Mouse (Mus musculus) brown adipose tissue, adult 24 weeks (tissue): Measurements from ENCODE around the gene Copz2. TPM values are rescaled to one million over a fixed set of nuclear protein-coding genes. Genes with fewer than 3 reads are reported as not detected.
"Not testable (repeated sequence)": the region's sequence is repeated elsewhere in the genome, so short reads cannot be mapped to it uniquely, and the experiment has no call there.

Experiments used
- H3K27ac ChIP-seq: fragments of 200-500 bp; replicated peaks from 2 replicates; pipeline ENCODE4 v1.5.1; 2012; ENCODE audit warnings: low read depth, mild to moderate bottlenecking, low read length
- H3K4me1 ChIP-seq: fragments of 200-500 bp; 2 replicates; pipeline ENCODE4 v1.6.1; 2012; ENCODE audit warnings: low read length, mixed read lengths; ENCODE audit not compliant: control insufficient read depth, insufficient read depth, insufficient read length
- H3K4me3 ChIP-seq: fragments of 200-500 bp; 2 replicates; pipeline ENCODE4 v1.5.1; 2012; ENCODE audit warnings: low read depth, mild to moderate bottlenecking, low read length, moderate library complexity; ENCODE audit not compliant: insufficient read depth
- polyA plus RNA-seq: library from polyadenylated mRNA; stranded (reverse); fragments of >200 nt; gene quantifications from 2 replicates; pipeline ENCODE4 v1.2.4, GENCODE M21; 2012; ENCODE audit not compliant: missing spikeins, insufficient read depth, insufficient read length

The Copz2 gene
- polyA plus RNA-seq, result 55.7 and 98.7 TPM in 2 replicates

DNA sequence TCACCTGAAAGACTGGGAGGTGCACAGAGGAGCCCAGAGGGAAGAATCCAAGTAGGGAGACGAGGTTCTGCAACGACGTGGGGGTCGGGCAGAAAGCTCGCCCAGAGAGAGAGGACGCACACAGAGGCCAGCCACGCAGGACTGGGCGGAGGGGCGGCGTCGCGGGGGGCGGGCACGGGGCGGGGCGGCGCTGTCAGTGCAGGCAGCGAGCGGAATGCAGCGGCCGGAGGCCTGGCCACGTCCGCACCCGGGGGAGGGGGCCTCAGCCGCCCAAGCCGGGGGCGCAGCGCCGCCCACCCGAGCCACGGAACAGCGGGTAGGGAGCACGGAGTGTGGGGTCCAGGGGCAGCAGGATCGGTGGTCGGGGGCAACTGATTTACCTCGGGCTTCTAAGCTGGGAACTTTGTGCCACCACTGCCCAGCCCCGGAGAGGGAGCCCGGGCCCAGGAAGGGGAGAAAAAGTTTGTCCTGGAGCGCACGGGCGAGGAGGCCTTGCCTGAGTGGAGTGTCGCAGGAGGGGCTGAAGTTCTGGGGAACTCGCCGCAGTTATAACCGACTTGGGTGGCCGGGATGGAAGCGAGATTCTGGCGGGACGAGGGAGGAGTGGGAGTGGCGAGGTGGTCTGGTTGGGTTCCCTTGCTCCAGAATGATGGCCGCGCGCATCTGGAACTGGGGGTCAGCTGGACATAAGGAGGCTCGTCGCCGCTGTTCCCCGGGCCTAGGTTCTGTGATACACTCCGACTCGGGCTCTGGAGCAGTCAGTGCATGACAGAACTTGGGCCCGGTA, at the start of gene Copz2:
TSS of gene Copz2 (plus strand) at position 190 of the 787 bp plus-strand sequence.
- 0 out of 2 replicates have a peak within 1 kb of the TSS, but pooled peaks have one; percentile 6 for H3K27ac ChIP-seq
- H3K4me3 ChIP-seq, result peak within 1 kb of the TSS; percentile 84
- H3K4me1 ChIP-seq, result no peaks in the 10 kb centered on the region; the same call in 1 of the 2 replicates

DNA sequence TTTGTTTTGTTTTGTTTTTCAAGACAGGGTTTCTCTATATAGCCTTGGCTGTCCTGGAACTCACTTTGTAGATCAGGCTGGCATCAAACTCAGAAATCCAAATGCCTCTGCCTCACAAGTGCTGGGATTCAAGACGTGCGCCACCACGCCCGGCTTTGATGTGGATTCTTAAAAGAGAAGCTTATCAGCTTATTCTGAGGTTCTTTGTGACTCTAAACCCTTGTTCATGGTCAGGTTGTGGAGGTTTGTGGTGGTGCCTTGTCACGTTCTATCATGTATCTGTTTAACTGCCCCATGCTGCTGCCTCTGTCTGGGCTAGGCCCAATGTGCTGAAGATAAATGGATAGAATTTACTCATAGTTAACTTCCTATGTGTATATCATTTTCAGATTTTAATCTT, 44.1 kb upstream of the Copz2 start:
- Histone ChIP-seq H3K4me3 (no peak overlapping the region), H3K4me1 (no peaks in the 10 kb centered on the region), H3K27ac (no peak overlapping the region)

DNA sequence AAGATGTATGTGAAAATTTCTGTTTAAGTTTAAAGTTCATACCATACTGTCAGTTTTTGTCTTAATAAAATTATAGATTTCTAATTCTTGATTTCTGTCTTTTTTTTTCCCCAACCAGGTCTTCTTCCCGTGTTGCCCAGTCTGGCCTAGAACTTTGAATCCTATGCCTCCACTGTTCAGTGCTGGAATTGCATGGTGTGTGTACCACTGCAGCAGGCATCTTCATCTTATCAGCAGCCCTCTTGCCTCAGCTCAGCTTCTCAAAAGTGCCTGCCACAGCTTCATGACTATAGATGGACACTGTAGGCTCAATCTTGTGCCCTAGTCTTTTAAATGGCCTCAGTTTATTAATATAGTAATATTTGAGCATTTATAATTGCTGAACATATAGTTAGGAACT, 41.6 kb upstream of the Copz2 start:
- no peak overlapping the region for H3K27ac ChIP-seq
- H3K4me1 ChIP-seq, result no peaks in the 10 kb centered on the region; the same call in 1 of the 2 replicates

DNA sequence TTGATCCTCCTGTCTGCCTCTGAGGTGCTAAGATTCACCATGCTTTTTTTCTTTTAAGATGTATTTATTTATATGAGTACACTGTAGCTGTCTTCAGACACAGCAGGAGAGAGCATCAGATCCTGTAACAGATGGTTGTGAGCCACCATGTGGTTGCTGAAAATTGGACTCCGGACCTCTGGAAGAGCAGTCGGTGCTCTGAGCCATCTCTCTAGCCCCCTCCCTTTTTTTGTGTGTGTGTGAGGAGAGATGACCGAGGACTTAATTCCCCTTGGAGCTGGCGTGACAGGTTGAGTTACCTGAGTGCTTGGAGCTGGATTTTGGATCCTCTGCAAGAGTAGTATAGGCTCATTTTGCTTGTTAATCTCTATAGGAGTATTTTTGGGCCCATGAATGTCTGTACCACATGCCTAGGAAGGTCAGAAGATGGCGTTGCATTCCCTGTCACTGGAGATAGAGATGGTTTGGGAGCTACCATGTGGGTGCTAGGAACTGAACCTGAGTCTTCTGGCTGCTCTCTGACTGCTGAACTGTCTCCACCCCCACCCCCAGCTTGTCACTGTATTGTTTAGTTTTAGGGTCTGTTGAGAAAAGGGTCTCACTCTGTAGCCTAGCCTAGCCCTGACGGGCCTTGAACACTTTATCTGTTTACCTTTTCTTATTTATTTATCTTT, 40.0 kb upstream of the Copz2 start:
- Histone ChIP-seq H3K4me3 (no peak overlapping the region), H3K27ac (no peak overlapping the region)

More for the DNA sequence above, 41.6 kb upstream of the Copz2 start:
- no peak overlapping the region for H3K4me3 ChIP-seq

DNA sequence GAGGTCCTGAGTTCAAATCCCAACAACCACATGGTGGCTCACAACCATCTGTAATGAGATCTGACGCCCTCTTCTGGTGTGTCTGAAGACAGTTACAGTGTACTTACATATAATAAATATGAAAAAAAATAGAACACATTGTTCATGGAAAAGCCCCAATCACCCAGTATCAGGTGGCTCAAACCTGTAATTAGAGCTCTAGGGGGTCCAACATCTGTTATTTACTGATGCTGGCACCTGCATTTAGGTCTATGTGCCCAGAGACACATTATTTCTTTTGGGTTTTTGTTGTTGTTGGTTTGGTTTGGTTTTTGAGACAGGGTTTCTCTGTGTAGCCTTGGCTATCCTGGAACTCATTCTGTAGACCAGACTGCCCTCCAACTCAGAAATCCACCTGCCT, 38.5 kb upstream of the Copz2 start:
- not testable (repeated sequence) for H3K4me1 ChIP-seq, H3K27ac ChIP-seq, H3K4me3 ChIP-seq

More for the DNA sequence above, 40.0 kb upstream of the Copz2 start:
- peaks cover 2% of the 10 kb centered on the region for H3K4me1 ChIP-seq

DNA sequence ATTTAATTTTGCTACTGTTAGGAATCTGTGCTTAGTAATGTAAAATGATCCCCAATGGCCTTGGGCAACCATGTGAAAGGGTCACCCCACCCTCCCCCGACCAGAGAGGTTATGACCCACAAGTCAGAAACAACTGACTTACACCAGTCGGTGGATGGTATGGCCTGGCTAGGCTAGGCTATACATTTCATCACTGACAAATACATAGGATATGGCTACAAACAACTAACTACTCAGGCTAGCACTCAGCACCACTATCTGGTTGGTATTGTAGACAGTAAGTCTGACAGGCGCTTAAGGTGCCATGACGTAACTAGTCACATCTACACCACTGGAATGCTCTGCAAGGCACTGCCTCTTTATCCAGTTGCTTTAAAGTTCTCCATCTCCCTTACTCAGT, 36.2 kb upstream of the Copz2 start:
- H3K4me3 ChIP-seq, result no peak overlapping the region
- peaks cover 2% of the 10 kb centered on the region for H3K4me1 ChIP-seq
- H3K27ac ChIP-seq, result no peak overlapping the region

DNA sequence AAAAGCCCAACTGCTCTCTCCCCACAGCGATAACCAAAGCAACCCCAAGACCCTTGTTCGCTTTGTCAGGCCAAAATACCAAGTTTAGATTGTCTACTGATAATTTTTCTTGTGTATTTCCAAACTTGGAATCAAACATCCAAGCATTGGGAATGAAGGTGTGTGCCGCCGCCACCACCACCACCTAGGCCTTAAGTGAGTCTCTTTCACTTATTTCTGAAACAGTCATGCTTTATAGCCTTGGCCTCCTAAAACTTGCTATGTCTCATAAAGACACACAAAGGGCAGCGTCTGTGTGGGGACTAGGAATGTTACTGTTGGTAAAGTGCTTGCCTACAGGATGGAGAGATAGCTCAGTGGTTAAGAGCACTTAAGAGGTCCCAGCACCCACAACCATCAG, 35.8 kb upstream of the Copz2 start:
- Histone ChIP-seq H3K27ac (no peak overlapping the region), H3K4me3 (no peak overlapping the region), H3K4me1 (peaks cover 2% of the 10 kb centered on the region)

DNA sequence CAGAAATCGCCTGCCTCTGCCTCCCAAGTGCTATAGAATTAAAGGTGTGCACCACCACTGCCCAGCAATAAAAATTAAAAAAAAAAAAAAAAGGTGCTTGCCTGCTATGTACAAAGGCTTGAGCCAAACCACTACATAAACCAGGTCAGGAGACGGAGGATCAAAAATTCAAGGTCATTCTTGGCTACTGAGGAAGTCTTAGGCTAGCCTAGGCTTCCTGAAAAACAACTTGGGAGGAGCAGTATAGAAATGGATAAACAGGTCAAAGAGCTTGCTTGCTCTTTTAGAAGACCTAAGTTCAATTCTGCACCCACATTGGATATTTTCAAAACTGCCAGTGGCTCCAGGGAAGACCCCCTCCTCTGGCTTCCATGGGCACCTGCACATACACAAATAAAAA, 35.2 kb upstream of the Copz2 start:
- no peak overlapping the region for H3K4me3 ChIP-seq
- H3K27ac ChIP-seq, result no peak overlapping the region
- H3K4me1 ChIP-seq, result peaks cover 2% of the 10 kb centered on the region

DNA sequence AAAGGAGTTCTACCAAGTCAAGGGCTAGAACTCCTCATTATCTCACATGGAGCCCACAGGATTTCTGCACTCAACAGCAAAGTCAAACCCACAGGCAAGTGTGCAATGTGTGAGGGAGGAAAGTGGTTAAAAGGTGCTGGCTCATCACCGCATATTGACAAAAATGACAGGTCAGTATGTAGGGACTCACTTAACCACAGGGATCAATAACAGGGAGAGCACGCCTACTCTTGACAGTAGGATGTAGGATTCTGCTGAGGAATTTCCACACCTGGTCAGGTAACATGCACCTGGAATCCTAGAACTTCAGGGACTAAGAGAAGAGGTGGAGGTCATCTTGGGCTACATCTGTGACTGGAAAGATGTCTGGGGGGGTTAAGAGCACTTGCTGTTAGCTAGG, 33.8 kb upstream of the Copz2 start:
- Histone ChIP-seq H3K27ac (no peak overlapping the region), H3K4me3 (no peak overlapping the region), H3K4me1 (peaks cover 2% of the 10 kb centered on the region)

DNA sequence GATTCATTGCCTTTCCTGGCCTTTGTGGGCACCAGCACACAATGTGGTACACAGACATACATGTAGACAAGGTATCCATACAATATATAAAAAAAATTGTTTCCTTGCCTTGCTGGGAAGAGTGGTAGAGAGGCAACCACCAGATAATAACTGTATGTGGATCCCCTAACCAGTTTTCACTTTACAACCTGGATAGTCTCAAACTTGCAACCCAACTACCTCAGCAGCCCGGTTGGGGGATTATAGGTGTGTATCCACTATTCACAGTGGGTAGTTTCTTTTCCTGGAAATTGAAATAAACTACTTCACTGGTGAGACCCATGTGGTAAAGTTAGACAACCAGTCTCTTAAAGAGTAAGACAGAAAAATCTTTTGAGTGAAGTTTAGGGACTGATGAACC, 33.2 kb upstream of the Copz2 start:
- no peak overlapping the region for H3K4me3 ChIP-seq
- H3K4me1 ChIP-seq, result peaks cover 2% of the 10 kb centered on the region
- no peak overlapping the region for H3K27ac ChIP-seq

DNA sequence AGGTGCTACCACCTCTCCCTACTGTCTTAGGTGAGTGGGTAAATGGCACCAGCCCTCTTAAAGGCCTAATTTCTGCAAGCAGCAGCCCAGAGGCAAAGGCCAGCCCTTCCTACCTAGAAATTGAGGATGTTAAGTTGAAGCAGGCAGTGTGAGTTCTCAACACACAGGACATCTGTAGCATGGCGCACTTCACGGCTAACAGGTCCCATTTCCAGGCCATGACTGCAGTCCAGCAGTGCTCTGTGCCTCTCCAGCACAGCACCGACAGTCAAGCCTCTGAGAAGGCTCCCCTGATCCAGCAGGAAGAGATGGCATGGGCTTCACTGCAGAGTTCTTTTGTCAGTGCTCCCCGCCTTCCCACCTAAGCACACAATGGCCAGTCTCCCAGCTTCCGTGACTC, 32.7 kb upstream of the Copz2 start:
- H3K4me1 ChIP-seq, result peaks cover 2% of the 10 kb centered on the region
- H3K4me3 ChIP-seq, result no peak overlapping the region
- H3K27ac ChIP-seq, result no peak overlapping the region

DNA sequence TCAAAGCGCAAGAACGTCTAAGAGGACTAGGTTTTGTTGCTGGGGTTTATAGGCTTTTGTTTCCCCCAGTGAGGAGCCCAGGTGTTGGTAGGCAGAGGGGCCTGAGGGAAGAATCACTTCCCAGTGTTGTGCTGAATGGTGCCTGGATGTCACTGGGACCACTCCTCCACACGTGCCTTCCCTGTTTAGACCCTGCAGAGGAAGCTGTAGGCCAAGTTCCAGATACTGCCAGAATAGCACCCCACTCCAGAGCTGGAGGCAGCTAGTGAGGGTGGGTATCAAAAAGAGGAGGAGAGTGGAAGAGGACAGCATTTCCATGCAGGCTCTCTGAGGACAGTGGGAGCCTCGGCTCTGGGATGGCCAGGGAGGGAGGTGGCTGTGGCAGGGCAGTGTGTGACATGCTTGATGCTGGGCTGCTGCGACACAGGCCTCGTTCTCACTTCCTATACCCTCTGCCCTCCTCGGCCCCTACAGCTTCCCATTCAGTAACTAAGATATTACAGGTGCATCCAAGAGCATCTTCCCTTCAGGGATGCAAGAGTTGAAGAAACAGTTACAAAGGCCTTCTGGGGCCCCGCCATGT, 31.5 kb upstream of the Copz2 start:
- Histone ChIP-seq H3K4me3 (no peak overlapping the region), H3K27ac (no peak overlapping the region), H3K4me1 (peaks cover 6% of the 10 kb centered on the region)

DNA sequence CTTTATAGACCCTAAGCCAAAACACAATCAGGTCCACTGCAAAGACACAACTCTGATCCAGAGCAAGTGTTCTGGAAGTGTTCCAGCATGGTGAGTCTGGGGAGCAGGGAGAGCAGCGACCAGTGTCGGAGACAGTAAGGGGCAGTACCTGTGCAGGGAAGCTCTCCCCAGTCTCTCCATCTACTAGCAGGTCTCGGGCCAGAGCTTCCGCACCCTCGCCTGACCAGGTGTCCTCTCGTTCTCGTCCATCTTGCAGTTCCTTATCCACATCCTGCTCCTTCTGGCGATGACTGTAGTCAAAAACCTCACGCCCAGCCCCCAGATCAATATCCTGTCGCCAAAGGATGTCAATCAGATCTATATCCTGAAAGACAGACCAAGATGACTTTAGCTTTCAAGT, 27.7 kb upstream of the Copz2 start:
- Histone ChIP-seq H3K4me3 (no peak overlapping the region; the same call in 1 of the 2 replicates), H3K27ac (no peak overlapping the region), H3K4me1 (peaks cover 7% of the 10 kb centered on the region; the same call in 1 of the 2 replicates)

DNA sequence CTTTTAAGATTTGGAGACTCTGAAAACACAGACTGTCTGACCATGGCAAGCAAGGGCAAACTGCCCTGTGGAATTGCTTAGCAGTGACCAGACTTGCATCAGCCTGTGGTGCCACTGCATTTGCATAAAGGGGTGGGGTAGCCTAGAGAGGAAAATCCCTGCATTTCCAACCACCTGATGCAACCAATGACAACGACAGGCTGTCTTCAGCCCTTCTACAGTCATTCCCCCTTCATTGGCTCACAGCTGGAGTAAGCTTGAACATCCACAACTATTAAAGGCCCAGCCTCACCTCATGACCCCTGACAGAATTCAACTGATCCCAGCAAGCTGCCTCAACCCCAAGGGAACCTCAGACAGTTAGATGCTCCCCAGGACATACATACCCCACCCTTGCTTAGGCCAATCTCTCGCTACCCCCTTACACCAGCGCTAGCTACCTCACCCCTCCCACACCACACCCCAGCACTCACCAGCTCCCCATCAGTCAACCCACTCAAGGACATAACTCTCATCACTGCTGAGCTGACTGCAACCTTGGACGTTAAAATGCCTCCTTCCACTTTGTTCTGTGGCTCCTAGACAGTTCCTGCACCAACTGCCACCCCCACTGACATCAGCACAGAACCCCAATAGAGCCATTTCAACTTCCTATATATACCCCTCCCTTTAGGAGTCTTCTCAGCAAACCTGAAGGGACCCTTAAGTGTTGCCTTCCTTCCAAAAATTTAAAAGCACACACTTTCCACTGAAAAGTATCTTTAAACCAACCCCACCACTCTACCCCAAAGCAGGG, 26.8 kb upstream of the Copz2 start:
- Histone ChIP-seq H3K4me3 (peak overlapping the region; percentile 66), H3K4me1 (peaks cover 13% of the 10 kb centered on the region; the same call in 1 of the 2 replicates), H3K27ac (peak overlapping the region; percentile 33; the same call in 1 of the 2 replicates)

DNA sequence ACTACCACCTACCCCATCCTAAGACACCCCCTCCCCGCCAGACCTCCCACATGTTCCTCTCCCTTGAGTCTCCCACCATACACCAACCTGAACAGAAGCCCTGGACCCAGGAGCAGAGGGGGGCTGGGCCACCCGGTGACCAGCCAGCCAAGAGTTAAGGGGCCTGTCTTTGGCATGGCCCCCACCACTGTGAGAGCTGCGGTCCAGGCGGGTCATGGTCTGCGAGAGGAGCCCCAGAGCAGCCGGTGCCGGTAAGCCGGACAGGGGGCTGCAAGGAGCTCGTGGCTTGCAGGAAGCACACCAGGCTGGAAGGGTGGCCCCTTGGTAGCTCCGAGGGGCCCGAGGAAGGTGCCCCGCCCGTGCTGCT, 26.2 kb upstream of the Copz2 start:
- Histone ChIP-seq H3K27ac (no peak overlapping the region), H3K4me3 (peak overlapping the region; percentile 66), H3K4me1 (peaks cover 13% of the 10 kb centered on the region; the same call in 1 of the 2 replicates)
